Mouse (Mus musculus) olfactory bulb, adult 2 months (tissue): ENCODE results near the gene Rab11fip4. TPM values are rescaled to one million over a fixed set of nuclear protein-coding genes. Genes with fewer than 3 reads are reported as not detected.
A peak's percentile ranks its signal among the peaks of the same experiment; 100 is the strongest.

ENCODE experiments used
- H3K27ac ChIP-seq: fragments of 200-500 bp; 2 replicates; pipeline ENCODE4 v1.5.1; 2012; ENCODE audit warnings: low read depth, low read length; ENCODE audit not compliant: insufficient read depth
- H3K4me1 ChIP-seq: fragments of 200-500 bp; 2 replicates; pipeline ENCODE4 v1.6.1; 2012; ENCODE audit warnings: low read length; ENCODE audit not compliant: control insufficient read depth, insufficient read depth
- H3K4me3 ChIP-seq: fragments of 200-500 bp; 2 replicates; pipeline ENCODE4 v1.5.1; 2012; ENCODE audit warnings: mild to moderate bottlenecking, low read depth, low read length, moderate library complexity; ENCODE audit not compliant: insufficient read depth
- CTCF ChIP-seq: fragments of 200-500 bp; IDR thresholded peaks from 2 replicates; pipeline ENCODE4 v1.5.1; 2012; ENCODE audit warnings: low read depth, mild to moderate bottlenecking, low read length, moderate library complexity; ENCODE audit not compliant: insufficient read depth
- POLR2A ChIP-seq: fragments of 200-500 bp; IDR thresholded peaks from 2 replicates; pipeline ENCODE4 v1.6.1; 2012; ENCODE audit warnings: mild to moderate bottlenecking, low read depth, low read length, moderate library complexity; ENCODE audit not compliant: insufficient read depth
- WGBS: fragments of 180-500 bp; shearing (Covaris S2); methylation state at CpG from one replicate; pipeline ENCODE4 v1.1.7; 2018; 5-methylcytosine and 5-hydroxymethylcytosine counted together
- polyA plus RNA-seq: library from polyadenylated mRNA; stranded (reverse); fragments of >200 nt; gene quantifications from 2 replicates; pipeline ENCODE4 v1.2.4, GENCODE M21; 2012; ENCODE audit warnings: low replicate concordance; ENCODE audit not compliant: missing spikeins, insufficient read depth, insufficient read length

The Rab11fip4 gene
- polyA plus RNA-seq, 1 experiment = 98.8 TPM

DNA sequence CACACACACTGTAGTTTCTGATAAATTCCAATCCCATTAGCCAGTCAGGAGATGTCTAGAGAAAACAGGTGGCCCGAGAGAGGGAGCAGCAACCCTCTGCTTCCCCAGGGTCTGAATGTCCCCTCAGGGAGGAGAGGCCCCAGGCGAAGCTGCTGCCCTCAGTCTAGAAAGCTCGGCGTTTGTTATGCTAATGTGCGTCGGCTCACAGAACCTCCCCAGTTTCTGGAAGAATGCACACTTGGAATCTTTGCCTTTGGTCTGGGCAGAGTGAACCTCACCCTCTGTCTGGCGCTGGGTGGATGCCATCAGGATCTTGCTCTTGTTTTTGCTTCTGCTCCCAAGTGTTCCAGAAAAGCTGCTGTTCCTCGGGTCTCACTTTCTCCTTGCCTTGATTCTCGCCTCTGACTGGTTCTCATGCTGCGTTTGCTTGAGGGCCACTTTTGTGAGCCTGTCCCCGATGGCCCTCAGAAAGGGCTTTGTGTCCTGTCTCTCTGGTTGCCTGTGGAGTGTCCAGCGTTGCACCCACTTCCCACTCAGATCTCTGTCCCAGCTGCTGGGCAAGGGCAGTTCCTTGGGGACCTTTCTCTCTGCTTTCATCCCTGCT is 55.6 kb downstream of the Rab11fip4 start:
- 32% methylated on average over 12 of the region's 12 CpGs for WGBS
- TF ChIP-seq CTCF = no peak; the same call in 1 of the 2 replicates
- no peak for TF ChIP-seq POLR2A
- peaks cover 80% of the 10 kb centered on the region for H3K4me1 ChIP-seq
- peak overlapping the region; percentile 49 for H3K27ac ChIP-seq
- H3K4me3 ChIP-seq = no peak overlapping the region

DNA sequence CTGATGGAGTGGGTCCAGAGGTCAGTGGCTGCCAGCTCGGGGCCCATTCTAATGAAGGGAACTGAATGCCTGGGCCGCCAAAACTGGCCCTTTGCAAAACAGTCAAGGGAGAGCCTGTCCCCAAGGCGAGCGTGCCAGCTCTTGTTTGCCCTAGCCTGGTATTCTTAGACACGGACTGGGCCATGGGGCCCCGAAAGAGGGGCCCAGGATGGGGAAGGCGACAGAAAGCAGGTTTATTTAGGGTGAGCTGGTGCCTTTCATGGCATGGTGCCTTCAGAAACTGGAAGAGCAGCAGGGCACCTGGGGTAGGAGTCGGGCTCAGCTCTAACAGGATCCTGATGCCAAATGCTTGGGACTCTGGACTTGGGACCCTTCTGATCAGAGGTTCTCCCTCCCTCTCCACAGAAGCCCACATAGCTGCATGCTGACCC is 56.1 kb downstream of the Rab11fip4 start:
- Histone ChIP-seq H3K4me3 (no peak overlapping the region), H3K27ac (no peak overlapping the region), H3K4me1 (peaks cover 81% of the 10 kb centered on the region)
- TF ChIP-seq CTCF (no peak), POLR2A (no peak)
- WGBS = 58% methylated on average over 8 of the region's 8 CpGs

DNA sequence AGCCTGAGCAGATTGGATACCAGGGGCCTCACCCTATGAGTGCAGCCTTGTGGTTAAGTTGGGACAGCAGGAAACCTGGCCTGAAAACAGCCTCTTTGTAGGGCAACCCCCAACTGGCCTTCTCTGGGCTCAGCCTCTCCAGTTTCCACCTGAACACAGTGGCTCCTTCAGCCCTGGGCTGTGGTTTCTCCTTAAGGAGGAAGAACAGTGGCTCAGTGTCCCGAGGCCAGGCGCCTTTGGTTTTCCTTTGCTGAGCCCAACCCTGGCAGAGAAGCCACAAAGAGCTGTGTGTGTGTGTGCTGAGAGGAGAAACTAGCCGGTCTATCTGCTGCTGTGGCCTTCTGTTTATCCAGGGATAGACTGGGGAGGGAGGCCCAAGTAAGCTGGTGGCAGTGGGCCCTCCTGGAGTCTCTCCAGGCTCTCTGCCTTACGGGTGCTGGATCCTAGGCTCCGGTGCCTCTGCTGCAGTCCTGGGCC is 59.4 kb downstream of the Rab11fip4 start:
- Histone ChIP-seq H3K4me3 (no peak overlapping the region), H3K27ac (peak overlapping the region; percentile 47), H3K4me1 (peaks cover 76% of the 10 kb centered on the region)
- TF ChIP-seq POLR2A (no peak), CTCF (no peak)
- 32% methylated on average over 5 of the region's 5 CpGs for WGBS

DNA sequence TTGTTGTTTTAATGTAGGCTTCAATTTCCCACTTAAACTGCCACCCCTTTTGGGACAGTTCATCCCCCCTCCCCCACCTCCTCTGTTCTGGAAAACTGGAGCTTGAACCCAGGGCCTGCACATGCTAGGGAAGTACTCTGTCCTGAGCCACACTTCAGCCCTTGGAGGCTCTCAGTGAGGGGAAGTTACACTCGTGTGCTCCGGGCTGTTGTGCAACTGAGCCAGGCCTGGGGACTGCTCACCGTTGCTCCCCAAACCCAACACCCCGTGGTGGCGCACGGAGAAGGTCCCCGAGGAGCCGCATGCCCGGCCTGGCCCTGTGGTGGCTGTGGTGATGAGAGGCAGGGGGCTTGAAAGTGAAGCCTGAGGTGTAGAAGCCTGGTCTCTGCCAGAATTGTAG is 61.2 kb downstream of the Rab11fip4 start:
- Histone ChIP-seq H3K27ac (no peak overlapping the region), H3K4me1 (peaks cover 58% of the 10 kb centered on the region), H3K4me3 (no peak overlapping the region)
- 87% methylated on average over 9 of the region's 9 CpGs for WGBS
- no peak for TF ChIP-seq CTCF
- no peak for TF ChIP-seq POLR2A

DNA sequence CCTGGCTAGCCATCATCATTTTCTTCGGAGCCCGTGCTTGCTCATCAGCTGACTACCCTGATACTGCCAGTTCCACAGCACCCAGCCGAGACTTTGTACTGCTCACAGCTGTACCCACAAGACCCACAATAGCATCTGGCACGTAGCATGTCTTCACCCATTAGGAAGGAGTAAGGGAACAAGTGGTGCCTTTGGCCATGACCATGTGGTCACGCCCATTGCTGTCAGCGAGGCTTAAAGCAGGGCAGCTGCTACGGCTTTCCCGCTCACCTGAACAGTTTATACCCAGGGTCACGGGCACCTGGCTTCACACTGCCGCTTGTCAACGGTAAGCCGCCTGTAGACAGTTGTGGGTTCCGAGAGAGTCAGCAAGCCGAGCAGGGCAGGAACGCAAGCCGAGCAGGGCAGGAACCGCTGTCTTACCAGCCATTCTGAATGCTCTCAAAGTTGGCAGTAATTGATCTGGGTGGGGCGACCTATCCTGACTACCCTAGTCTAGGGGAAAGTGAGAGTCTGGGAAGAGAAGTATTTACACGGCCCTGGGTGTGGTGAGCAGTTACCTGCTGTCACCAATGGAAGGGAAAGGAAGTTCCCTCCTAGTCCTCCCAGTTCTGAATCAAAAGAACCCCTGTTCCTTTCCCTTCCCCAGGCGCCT is 62.0 kb downstream of the Rab11fip4 start:
- Histone ChIP-seq H3K4me1 (peaks cover 50% of the 10 kb centered on the region), H3K4me3 (no peak overlapping the region), H3K27ac (peak overlapping the region; percentile 16)
- WGBS = 67% methylated on average over 20 of the region's 20 CpGs
- TF ChIP-seq CTCF (no peak), POLR2A (no peak)

DNA sequence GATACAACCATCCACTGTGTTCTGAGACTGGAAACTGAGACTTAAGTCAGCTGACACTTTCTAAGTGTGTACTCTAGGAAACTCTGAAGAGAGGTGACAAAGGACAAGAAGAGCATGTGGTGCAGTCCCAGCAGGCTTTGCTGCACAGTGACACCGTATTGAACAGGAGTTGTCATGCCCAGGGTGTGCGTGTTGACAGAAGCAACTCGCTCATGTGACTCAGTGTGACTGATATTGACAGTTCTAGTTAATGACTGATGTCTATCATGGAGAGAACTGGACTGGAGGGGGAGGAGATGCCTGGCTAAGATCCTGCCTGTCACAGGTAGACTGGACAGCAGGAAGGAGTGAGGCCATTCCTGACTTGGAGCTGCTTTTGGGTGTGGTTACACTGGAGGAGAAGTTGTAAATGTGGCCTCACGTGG is 63.4 kb downstream of the Rab11fip4 start:
- 94% methylated on average over 4 of the region's 4 CpGs for WGBS
- no peak for TF ChIP-seq CTCF
- TF ChIP-seq POLR2A = no peak
- H3K4me3 ChIP-seq = no peak overlapping the region
- no peak overlapping the region for H3K27ac ChIP-seq
- H3K4me1 ChIP-seq = peaks cover 39% of the 10 kb centered on the region

DNA sequence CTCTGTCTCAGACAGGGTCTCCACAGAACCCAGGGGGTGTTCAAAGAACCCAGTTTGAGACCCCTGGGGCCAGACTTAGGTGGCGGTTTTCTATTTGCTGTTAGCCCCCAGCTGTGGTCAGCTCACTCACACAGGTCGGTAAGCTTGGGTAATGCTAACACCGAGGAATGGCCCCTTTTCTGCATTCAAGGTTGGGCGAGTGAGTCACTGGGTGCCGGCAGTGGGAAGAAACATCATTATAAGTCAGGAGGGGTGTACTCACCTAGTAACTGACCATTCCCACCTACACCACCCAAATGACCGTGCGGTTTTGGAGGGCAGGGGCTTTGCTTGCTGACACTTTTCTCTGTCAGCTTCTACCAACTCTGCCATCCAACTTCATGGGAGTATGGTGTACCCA is 64.6 kb downstream of the Rab11fip4 start:
- Histone ChIP-seq H3K4me3 (no peak overlapping the region), H3K4me1 (peaks cover 33% of the 10 kb centered on the region), H3K27ac (no peak overlapping the region)
- WGBS = 94% methylated on average over 7 of the region's 7 CpGs
- TF ChIP-seq CTCF = no peak
- no peak for TF ChIP-seq POLR2A

DNA sequence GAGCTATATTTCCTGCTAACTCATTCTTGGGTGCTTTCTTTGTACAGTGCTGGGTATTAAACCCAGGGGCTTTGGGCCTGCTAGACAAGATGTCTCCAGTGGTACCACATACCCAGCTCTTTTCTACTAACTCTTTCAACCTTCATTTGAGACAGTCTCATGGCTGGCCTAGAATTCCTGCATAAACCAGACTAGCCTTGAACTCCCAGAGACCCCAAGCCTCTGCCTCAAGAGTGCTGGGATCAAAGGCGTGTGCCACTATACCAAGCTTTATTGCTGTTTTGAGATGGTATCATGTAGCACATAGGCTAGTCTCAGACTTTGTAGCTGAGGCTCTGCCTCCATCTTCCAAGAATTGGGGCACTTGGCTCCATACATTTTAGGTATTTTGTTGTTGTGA is 65.5 kb downstream of the Rab11fip4 start:
- H3K4me1 ChIP-seq = peaks cover 24% of the 10 kb centered on the region
- no peak overlapping the region for H3K27ac ChIP-seq
- WGBS = 91% methylated on average over 1 of the region's 1 CpGs
- no peak for TF ChIP-seq CTCF
- TF ChIP-seq POLR2A = no peak
- H3K4me3 ChIP-seq = no peak overlapping the region

DNA sequence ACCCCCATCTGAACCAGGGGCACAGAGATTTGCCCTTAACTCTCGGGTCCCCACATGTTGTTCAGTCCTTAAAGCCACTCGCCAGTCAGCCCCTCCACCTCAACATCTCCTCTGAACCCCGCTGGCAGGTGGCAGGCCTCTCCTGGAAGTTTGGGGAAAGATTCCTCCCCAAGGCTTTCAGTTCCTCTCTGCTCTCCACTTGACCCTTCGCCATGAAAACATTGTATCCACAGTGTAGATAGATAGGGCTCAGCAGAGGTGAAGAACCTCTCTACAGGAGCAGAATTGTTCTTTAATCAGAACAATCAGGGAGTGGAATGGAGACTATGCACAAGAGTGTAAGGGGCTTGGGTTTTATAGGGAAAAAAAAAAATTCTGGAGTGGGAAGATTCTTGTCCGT is 66.0 kb downstream of the Rab11fip4 start:
- no peak for TF ChIP-seq CTCF
- no peak for TF ChIP-seq POLR2A
- peaks cover 20% of the 10 kb centered on the region for H3K4me1 ChIP-seq
- 89% methylated on average over 5 of the region's 5 CpGs for WGBS
- no peak overlapping the region for H3K4me3 ChIP-seq
- no peak overlapping the region for H3K27ac ChIP-seq
